Mouse (Mus musculus) spleen, adult 2 months (tissue): Measurements from ENCODE around the gene Dapp1. TPM values are rescaled to one million over a fixed set of nuclear protein-coding genes. Genes with fewer than 3 reads are reported as not detected.

Source experiments
- DNase-seq, 2 experiments: peaks; one replicate each; pipeline versions ENCODE4 v3.0.0 to v3.0.0-alpha.2; 2012 to 2021; ENCODE audit warnings: low spot score in 2 of 2, low read depth in 1 of 2
- H3K27ac ChIP-seq: fragments of 200-500 bp; 2 replicates; pipeline ENCODE4 v1.5.1; 2012; ENCODE audit warnings: low read length, inconsistent platforms; ENCODE audit not compliant: insufficient read depth
- H3K27me3 ChIP-seq: fragments of 200-500 bp; 2 replicates; pipeline ENCODE4 v1.6.1; 2012; ENCODE audit warnings: mild to moderate bottlenecking, moderate library complexity, low read length, inconsistent platforms; ENCODE audit not compliant: control insufficient read depth, insufficient read depth
- H3K36me3 ChIP-seq: fragments of 200-500 bp; 2 replicates; pipeline ENCODE4 v1.6.1; 2012; ENCODE audit warnings: mild to moderate bottlenecking, low read length, inconsistent platforms; ENCODE audit not compliant: control insufficient read depth, insufficient read depth
- H3K4me1 ChIP-seq: fragments of 200-500 bp; 2 replicates; pipeline ENCODE4 v1.6.1; 2011; ENCODE audit warnings: inconsistent platforms; ENCODE audit not compliant: control insufficient read depth, insufficient read depth, insufficient read length
- H3K4me3 ChIP-seq: fragments of 200-500 bp; 2 replicates; pipeline ENCODE4 v1.5.1; 2011; ENCODE audit warnings: mild to moderate bottlenecking, inconsistent platforms; ENCODE audit not compliant: insufficient read depth, insufficient read length; ENCODE audit errors: extremely low read depth
- CTCF ChIP-seq: fragments of 200-500 bp; IDR thresholded peaks from 2 replicates; pipeline ENCODE4 v1.5.1; 2011; ENCODE audit warnings: mild to moderate bottlenecking, inconsistent platforms; ENCODE audit not compliant: insufficient read depth, insufficient read length, insufficient replicate concordance; ENCODE audit errors: extremely low read depth
- POLR2A ChIP-seq: fragments of 200-500 bp; IDR thresholded peaks from 2 replicates; pipeline ENCODE4 v1.6.1; 2011; ENCODE audit warnings: low read depth, low read length, inconsistent platforms
- WGBS: fragments of 180-500 bp; shearing (Covaris S2); methylation state at CpG from one replicate; pipeline ENCODE4 v1.1.7; 2018; 5-methylcytosine and 5-hydroxymethylcytosine counted together
- polyA plus RNA-seq: library from polyadenylated mRNA; depleted of rRNA; stranded (reverse); fragments of >200 nt; gene quantifications from 2 replicates; pipeline ENCODE4 v1.2.3, GENCODE M21; 2012

Gene Dapp1
- polyA plus RNA-seq, 1 experiment: 11.9 TPM

GRCm38 (mm10) chr3:137976943-137977628, 4.3 kb downstream of the Dapp1 start:
- H3K27ac ChIP-seq: no peak overlapping the region

GRCm38 (mm10) chr3:137975856-137976423, 5.4 kb downstream of the Dapp1 start:
- peaks cover 11% of the 10 kb centered on the region for H3K36me3 ChIP-seq

More at GRCm38 (mm10) chr3:137976943-137977628, 4.3 kb downstream of the Dapp1 start:
- no peak overlapping the region for H3K4me3 ChIP-seq
- 70% methylated on average over 9 of the region's 9 CpGs for WGBS
- no peak for DNase-seq
- peaks cover 4% of the 10 kb centered on the region; the same call in 1 of the 2 replicates for H3K4me1 ChIP-seq
- no peaks in the 10 kb centered on the region for H3K27me3 ChIP-seq
- H3K36me3 ChIP-seq: peaks cover 11% of the 10 kb centered on the region
- TF ChIP-seq POLR2A (no peak), CTCF (no peak)

GRCm38 (mm10) chr3:137975435-137975834, 5.9 kb downstream of the Dapp1 start:
- Histone ChIP-seq H3K27me3 (no peaks in the 10 kb centered on the region), H3K36me3 (peaks cover 13% of the 10 kb centered on the region), H3K4me3 (no peak overlapping the region), H3K4me1 (peaks cover 4% of the 10 kb centered on the region; the same call in 1 of the 2 replicates), H3K27ac (no peak overlapping the region)
- WGBS: 69% methylated on average over 7 of the region's 7 CpGs
- TF ChIP-seq CTCF: no peak
- no peak for TF ChIP-seq POLR2A
- no peak for DNase-seq

More at GRCm38 (mm10) chr3:137975856-137976423, 5.4 kb downstream of the Dapp1 start:
- TF ChIP-seq CTCF: no peak
- TF ChIP-seq POLR2A: no peak
- Histone ChIP-seq H3K27ac (no peak overlapping the region), H3K27me3 (no peaks in the 10 kb centered on the region), H3K4me1 (peaks cover 4% of the 10 kb centered on the region; the same call in 1 of the 2 replicates), H3K4me3 (no peak overlapping the region)
- 76% methylated on average over 17 of the region's 17 CpGs for WGBS
- no peak for DNase-seq

DNA sequence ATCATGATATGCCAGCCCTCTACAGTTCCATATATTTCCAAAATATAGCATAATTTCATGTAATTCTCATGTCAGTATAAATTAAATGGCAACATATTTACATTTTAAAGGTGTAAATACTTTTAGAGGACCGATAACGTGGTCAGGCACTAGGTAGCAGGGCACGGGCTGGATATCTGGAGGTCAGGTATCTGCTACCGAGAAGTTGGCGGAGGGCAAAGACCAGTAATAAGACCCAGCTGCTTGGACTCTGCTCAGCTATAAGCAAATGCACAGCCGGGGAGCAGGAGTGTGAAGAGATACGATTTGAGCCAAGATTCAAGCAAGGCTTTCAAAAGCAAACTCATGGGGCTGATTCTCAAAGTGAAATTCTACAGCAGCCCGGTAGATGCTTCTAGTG, 7.0 kb downstream of the Dapp1 start:
- Histone ChIP-seq H3K27ac (no peak overlapping the region), H3K4me1 (peaks cover 9% of the 10 kb centered on the region; the same call in 1 of the 2 replicates)

DNA sequence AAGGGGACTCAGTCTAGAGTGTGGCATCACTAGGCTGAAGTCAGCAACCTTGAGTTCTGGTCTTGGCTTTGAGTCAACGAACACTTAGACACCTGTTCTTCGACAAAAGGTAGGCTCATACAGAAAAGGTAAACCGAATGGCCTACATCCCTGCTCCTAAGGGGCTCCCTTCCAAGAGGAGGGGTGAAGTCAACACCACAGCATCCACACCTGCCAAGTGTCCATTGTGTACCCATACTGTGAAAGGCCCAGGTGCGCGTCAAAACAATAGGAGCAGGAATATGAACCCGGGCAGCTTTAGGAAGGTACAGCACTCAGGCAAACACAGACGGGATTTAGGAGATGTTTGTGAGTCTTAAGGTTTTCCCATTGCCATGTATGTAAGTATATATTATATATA, 8.4 kb downstream of the Dapp1 start:
- H3K27ac ChIP-seq: no peak overlapping the region
- no peak for DNase-seq
- H3K36me3 ChIP-seq: peaks cover 13% of the 10 kb centered on the region
- TF ChIP-seq POLR2A (no peak), CTCF (no peak)
- no peaks in the 10 kb centered on the region for H3K27me3 ChIP-seq
- 83% methylated on average over 7 of the region's 7 CpGs for WGBS
- H3K4me1 ChIP-seq: peaks cover 16% of the 10 kb centered on the region
- no peak overlapping the region for H3K4me3 ChIP-seq

More for the DNA sequence above, 7.0 kb downstream of the Dapp1 start:
- no peak overlapping the region for H3K4me3 ChIP-seq
- no peaks in the 10 kb centered on the region for H3K27me3 ChIP-seq
- WGBS: 74% methylated on average over 8 of the region's 8 CpGs
- DNase-seq: no peak
- H3K36me3 ChIP-seq: peaks cover 13% of the 10 kb centered on the region
- no peak for TF ChIP-seq POLR2A
- no peak for TF ChIP-seq CTCF

DNA sequence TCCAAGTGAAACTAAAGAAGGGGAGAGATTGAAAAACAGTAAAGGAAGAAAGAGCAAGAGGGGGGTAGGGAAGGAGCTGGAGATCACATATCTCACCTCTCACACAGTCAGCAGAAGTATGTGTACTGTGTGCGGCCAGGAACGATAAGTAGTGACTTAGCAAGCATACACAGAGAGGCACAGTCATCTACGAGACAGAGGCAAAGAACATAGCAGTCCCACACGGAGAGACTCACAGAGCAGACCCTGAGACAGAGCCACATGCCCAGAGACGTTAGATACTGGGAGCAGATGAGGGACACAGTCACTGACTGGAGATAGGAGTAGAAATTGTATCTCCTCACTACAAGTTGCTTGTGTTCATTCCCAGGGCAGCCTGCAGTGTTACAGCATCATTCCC, 9.1 kb downstream of the Dapp1 start:
- peaks cover 18% of the 10 kb centered on the region for H3K4me1 ChIP-seq
- peak overlapping the region; percentile 28; the same call in 1 of the 2 replicates for H3K27ac ChIP-seq
- H3K4me3 ChIP-seq: no peak overlapping the region

GRCm38 (mm10) chr3:137969951-137970350, 11.4 kb downstream of the Dapp1 start:
- Histone ChIP-seq H3K36me3 (peaks cover 5% of the 10 kb centered on the region), H3K4me1 (peaks cover 17% of the 10 kb centered on the region), H3K27ac (peak overlapping the region; percentile 10; the same call in 1 of the 2 replicates), H3K27me3 (no peaks in the 10 kb centered on the region), H3K4me3 (no peak overlapping the region)
- 61% methylated on average over 12 of the region's 12 CpGs for WGBS
- no peak for TF ChIP-seq POLR2A
- no peak for DNase-seq

More for the DNA sequence above, 9.1 kb downstream of the Dapp1 start:
- WGBS: 48% methylated on average over 5 of the region's 5 CpGs
- peaks cover 14% of the 10 kb centered on the region for H3K36me3 ChIP-seq
- no peak for DNase-seq
- no peaks in the 10 kb centered on the region for H3K27me3 ChIP-seq
- TF ChIP-seq POLR2A: no peak
